Mouse (Mus musculus) intestine, embryonic 16.5 days (tissue): Measurements from ENCODE around the gene Upp2. TPM values are rescaled to one million over a fixed set of nuclear protein-coding genes. Genes with fewer than 3 reads are reported as not detected.

Source experiments
- ATAC-seq: fragments of 200-750 bp; cut with Nextera tagmentation; 2 replicates; pipeline ENCODE4 v1.8.0; 2017; ENCODE audit warnings: moderate TSS enrichment, moderate library complexity
- H3K27ac ChIP-seq: fragments of 300-500 bp; sonication (generic); 2 replicates; pipeline ENCODE4 v1.5.1; 2014; ENCODE audit warnings: mild to moderate bottlenecking, low read length
- H3K27me3 ChIP-seq: fragments of 300-500 bp; sonication (generic); replicated peaks from 2 replicates; pipeline ENCODE4 v1.6.1; 2014; ENCODE audit warnings: low read length, control low read depth, mixed read lengths; ENCODE audit not compliant: control insufficient read depth, insufficient read depth
- H3K36me3 ChIP-seq: fragments of 300-500 bp; sonication (generic); 2 replicates; pipeline ENCODE4 v1.6.1; 2014; ENCODE audit warnings: low read length, control low read depth; ENCODE audit not compliant: control insufficient read depth, insufficient read depth
- H3K4me1 ChIP-seq: fragments of 300-500 bp; sonication (generic); 2 replicates; pipeline ENCODE4 v1.6.1; 2014; ENCODE audit warnings: low read length, control low read depth, mixed read lengths; ENCODE audit not compliant: control insufficient read depth, insufficient read depth
- H3K4me2 ChIP-seq: fragments of 300-500 bp; sonication (generic); 2 replicates; pipeline ENCODE4 v1.6.1; 2014; ENCODE audit warnings: low read depth, low read length, control low read depth
- H3K4me3 ChIP-seq: fragments of 300-500 bp; sonication (generic); 2 replicates; pipeline ENCODE4 v1.5.1; 2014; ENCODE audit warnings: mild to moderate bottlenecking, low read length
- H3K9ac ChIP-seq: fragments of 300-500 bp; sonication (generic); 2 replicates; pipeline ENCODE4 v1.6.1; 2014; ENCODE audit warnings: low read depth, low read length
- H3K9me3 ChIP-seq: fragments of 300-500 bp; sonication (generic); 2 replicates; pipeline ENCODE4 v1.6.1; 2016; ENCODE audit warnings: low read length, control low read depth; ENCODE audit not compliant: control insufficient read depth
- WGBS: fragments of 180-500 bp; shearing (Covaris S2); extraction: QIAGEN DNeasy Blood & Tissue Kit; methylation state at CpG from one replicate; pipeline ENCODE4 v1.1.7; 2014; 5-methylcytosine and 5-hydroxymethylcytosine counted together
- polyA plus RNA-seq: library from polyadenylated mRNA; unstranded; fragments of >200 nt; fragmentation: Nextera tagmentation; extraction: Ambion mirVana; gene quantifications from 2 replicates; pipeline ENCODE4 v1.2.1, GENCODE M21; 2015

Gene Upp2
- polyA plus RNA-seq, 1 experiment from 2014 or later = 5.7 TPM

DNA sequence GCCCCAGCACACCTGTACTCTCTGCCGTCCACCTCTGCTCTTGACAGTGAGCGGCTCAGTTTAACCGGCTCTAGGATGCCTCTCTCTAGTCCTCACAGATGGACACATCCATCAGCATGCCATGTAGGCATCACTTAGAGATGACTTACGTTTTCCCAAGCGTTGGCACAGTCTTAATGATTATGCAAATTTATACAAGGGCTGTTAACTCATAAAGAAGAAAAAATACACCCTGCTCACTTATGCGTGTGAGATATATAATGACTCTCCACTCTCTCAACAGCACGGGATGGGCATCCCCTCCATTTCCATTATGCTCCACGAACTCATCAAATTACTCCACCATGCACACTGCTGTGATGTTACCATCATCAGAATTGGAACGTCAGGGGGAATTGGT, 206.7 kb downstream of the Upp2 start:
- no peak overlapping the region for H3K27ac ChIP-seq
- WGBS = 84% methylated on average over 9 of the region's 9 CpGs
- H3K4me1 ChIP-seq = 0 out of 2 replicates have a peak, but pooled peaks cover 2% of the 10 kb centered on the region
- no peak for ATAC-seq
- no peaks in the 10 kb centered on the region for H3K36me3 ChIP-seq
- H3K27me3 ChIP-seq = no peaks in the 10 kb centered on the region
- H3K4me3 ChIP-seq = no peak overlapping the region
- no peak overlapping the region for H3K4me2 ChIP-seq
- no peaks in the 10 kb centered on the region for H3K9me3 ChIP-seq
- H3K9ac ChIP-seq = no peak overlapping the region

DNA sequence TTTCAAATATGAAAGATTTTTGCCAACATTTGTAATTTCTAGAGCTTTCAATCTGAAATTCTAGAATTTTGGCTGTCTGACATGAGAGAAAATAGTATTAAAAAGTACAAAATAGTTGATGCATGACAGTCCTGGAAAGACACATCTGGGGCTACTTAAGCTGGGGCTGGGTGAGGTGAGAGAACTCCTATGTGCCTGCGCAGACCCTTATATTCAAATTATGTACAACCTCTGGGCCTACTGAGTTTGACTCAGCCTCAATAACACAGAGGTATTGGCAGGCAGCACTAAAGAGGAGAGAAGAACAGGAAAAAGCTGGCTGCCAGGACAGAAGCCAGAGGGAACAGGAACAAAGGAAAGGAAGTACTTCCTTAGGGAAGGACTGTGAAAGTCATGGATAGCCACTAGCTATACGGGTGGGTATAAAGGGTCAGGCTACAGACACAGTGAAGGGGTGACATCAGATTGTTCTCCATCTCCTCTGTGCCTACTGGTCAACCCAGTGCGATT, 211.9 kb downstream of the Upp2 start:
- Histone ChIP-seq H3K4me1 (no peaks in the 10 kb centered on the region), H3K4me3 (no peak overlapping the region), H3K27me3 (no peaks in the 10 kb centered on the region), H3K36me3 (no peaks in the 10 kb centered on the region), H3K27ac (no peak overlapping the region), H3K9me3 (no peaks in the 10 kb centered on the region), H3K9ac (no peak overlapping the region), H3K4me2 (no peak overlapping the region)
- 82% methylated on average over 3 of the region's 3 CpGs for WGBS
- ATAC-seq = no peak

DNA sequence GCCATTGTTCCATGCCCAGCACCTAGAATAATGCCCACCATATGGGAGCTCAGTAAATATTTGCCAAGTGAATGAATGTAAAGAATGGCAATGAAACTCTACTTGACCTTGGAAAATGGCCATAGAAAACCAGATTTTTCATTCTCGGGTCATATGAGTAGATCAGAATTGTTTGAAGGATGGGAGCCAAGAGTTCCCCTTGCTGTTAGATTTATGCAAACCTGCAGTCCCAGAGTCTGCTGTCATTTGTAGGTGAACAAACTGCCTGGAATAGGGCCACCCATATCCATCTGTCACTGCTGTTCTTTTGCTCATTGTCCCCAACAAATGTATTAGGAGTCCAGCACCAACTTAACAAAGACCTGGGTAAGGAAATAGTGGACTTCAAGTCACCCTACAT, 216.4 kb downstream of the Upp2 start:
- WGBS = 58% methylated on average over 1 of the region's 1 CpGs
- no peak for ATAC-seq
- Histone ChIP-seq H3K9me3 (no peaks in the 10 kb centered on the region), H3K27ac (no peak overlapping the region), H3K4me3 (no peak overlapping the region), H3K4me1 (no peaks in the 10 kb centered on the region), H3K36me3 (no peaks in the 10 kb centered on the region), H3K4me2 (no peak overlapping the region), H3K27me3 (no peaks in the 10 kb centered on the region), H3K9ac (no peak overlapping the region)

DNA sequence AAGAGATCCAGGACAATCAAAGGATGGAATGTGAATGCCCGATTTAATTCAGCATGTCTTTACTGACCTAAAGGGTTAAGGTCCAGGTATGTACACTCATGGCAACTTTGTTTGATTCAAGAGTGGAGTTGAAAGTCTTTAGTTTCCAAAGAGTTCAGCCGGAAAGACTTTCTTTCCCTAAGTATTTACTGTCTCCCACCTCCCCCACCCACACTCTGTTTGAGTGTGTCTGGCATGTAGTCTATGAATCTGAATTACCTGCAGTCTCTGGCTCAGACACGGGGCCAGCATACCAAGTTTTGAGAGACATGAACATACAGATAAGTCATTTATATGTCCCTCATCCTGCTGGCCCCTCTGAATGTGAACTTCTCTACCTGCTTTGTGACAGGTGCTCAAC, 219.1 kb downstream of the Upp2 start:
- H3K36me3 ChIP-seq = no peaks in the 10 kb centered on the region
- ATAC-seq = no peak
- WGBS = 42% methylated on average over 3 of the region's 3 CpGs

DNA sequence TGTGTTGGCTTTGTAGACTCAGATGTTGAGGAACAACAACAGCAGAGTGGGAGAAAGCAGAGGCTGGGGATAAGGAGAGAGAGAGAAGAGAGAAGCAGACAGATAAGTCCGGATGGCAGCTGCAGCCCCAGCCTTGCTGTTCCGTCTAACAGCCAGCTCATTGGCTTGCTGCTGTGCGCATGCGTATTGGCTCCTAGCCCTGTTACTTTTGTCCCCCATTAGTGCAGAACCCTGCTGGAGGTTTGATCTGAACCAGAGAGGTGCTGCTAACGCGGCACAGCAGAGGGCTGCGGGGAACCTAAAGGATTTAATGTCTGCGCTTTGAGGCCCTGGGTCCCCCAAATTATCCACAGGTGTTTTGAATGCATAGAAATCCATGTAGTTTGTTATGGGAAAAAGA, 219.6 kb downstream of the Upp2 start:
- 65% methylated on average over 8 of the region's 8 CpGs for WGBS

More for the DNA sequence above, 219.1 kb downstream of the Upp2 start:
- no peaks in the 10 kb centered on the region for H3K9me3 ChIP-seq
- no peak overlapping the region for H3K4me3 ChIP-seq
- no peaks in the 10 kb centered on the region for H3K4me1 ChIP-seq
- H3K27me3 ChIP-seq = no peaks in the 10 kb centered on the region
- H3K9ac ChIP-seq = no peak overlapping the region
- no peak overlapping the region for H3K4me2 ChIP-seq
- H3K27ac ChIP-seq = no peak overlapping the region

DNA sequence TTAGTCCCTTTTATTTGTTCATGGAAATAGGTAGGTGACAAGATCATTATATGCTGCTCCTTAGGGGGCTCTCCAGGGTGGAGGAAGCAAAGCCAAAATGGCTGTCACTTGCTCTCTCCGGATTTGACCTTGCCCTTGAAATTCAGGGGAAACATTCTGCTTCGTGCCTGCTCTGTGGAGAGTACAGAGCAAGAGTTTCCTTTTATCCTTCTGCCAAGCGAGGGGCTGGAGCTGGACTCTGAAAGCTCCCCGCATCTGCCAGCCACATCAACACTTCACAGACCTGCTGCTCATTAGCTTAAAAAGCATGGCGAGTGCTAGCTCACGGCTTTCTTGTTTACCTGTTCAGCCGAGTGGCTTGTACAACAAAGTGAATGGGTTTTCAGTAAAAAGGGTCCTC, 220.3 kb downstream of the Upp2 start:
- no peaks in the 10 kb centered on the region for H3K9me3 ChIP-seq
- no peak overlapping the region for H3K4me3 ChIP-seq
- H3K4me2 ChIP-seq = no peak overlapping the region
- no peak overlapping the region for H3K9ac ChIP-seq
- no peaks in the 10 kb centered on the region for H3K4me1 ChIP-seq
- WGBS = 55% methylated on average over 7 of the region's 7 CpGs
- ATAC-seq = no peak
- no peak overlapping the region for H3K27ac ChIP-seq
- H3K36me3 ChIP-seq = no peaks in the 10 kb centered on the region
- no peaks in the 10 kb centered on the region for H3K27me3 ChIP-seq

More for the DNA sequence above, 219.6 kb downstream of the Upp2 start:
- Histone ChIP-seq H3K9ac (no peak overlapping the region), H3K4me1 (no peaks in the 10 kb centered on the region), H3K4me2 (no peak overlapping the region), H3K4me3 (no peak overlapping the region), H3K36me3 (no peaks in the 10 kb centered on the region), H3K27me3 (no peaks in the 10 kb centered on the region), H3K27ac (no peak overlapping the region), H3K9me3 (no peaks in the 10 kb centered on the region)
- no peak for ATAC-seq

DNA sequence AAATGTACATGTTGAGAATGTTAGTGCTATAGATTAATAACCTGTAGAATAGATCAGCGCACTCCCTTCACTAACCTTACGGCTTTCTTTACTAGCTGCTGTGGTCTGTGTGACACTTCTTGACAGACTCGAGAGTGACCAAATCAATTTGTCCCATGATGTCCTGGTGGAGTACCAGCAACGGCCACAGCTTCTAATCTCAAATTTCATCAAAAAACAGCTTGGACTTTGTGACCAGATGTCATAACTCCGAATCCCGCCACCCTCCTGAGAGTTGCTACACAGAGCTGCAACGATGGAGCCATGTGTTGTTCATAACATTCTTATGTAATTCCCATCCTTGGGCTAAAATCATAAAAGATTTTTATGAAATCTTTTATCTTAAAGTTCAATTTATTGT, 222.8 kb downstream of the Upp2 start:
- Histone ChIP-seq H3K36me3 (no peaks in the 10 kb centered on the region), H3K4me2 (no peak overlapping the region), H3K9me3 (no peaks in the 10 kb centered on the region), H3K4me1 (no peaks in the 10 kb centered on the region), H3K27me3 (no peaks in the 10 kb centered on the region), H3K9ac (no peak overlapping the region), H3K4me3 (no peak overlapping the region), H3K27ac (no peak overlapping the region)
- no peak for ATAC-seq
- 85% methylated on average over 7 of the region's 7 CpGs for WGBS

DNA sequence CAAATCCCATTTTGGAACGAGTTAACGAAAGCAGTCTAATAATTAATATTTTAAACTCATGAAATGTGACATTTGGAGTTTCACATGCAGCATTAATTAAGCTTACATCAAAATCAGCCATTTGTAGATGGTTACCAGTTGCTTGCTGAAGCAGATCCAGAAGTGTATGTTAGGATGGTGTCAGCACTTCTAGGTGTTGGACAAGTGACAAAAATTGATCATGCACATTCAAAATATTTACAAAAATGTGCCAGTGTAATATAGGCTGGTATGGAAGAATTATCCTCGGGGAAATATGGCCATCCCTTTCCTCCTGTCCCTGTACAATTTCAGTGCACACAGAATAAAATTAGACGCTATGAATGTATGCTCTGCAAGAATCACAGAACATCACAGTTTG, 223.3 kb downstream of the Upp2 start:
- no peak overlapping the region for H3K27ac ChIP-seq
- no peak for ATAC-seq
- no peaks in the 10 kb centered on the region for H3K36me3 ChIP-seq
- H3K27me3 ChIP-seq = no peaks in the 10 kb centered on the region
- no peaks in the 10 kb centered on the region for H3K4me1 ChIP-seq
- no peak overlapping the region for H3K4me3 ChIP-seq
- 83% methylated on average over 4 of the region's 4 CpGs for WGBS
- no peak overlapping the region for H3K4me2 ChIP-seq
- H3K9ac ChIP-seq = no peak overlapping the region
- no peaks in the 10 kb centered on the region for H3K9me3 ChIP-seq

DNA sequence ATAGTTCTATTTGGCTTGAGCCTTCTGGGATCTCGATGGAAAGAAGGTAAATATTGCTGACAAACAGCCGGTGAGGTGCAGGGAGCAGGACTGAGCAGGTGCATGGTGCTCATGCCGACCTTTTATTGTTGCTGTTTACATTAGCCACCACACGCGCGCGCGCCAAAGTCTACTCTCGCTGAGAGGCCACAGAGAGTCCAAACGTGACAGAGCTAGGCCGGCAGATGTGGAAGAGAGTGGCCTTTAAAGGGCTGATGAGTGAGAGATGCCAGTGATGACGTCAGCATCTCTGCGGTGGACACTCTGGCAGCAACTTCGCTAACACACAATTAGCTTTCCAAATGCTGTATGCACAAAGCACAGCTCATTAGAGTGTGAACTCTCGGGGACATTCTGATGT, 227.4 kb downstream of the Upp2 start:
- Histone ChIP-seq H3K9ac (no peak overlapping the region), H3K4me2 (no peak overlapping the region), H3K4me1 (no peaks in the 10 kb centered on the region), H3K36me3 (no peaks in the 10 kb centered on the region), H3K9me3 (no peaks in the 10 kb centered on the region), H3K4me3 (no peak overlapping the region), H3K27ac (no peak overlapping the region), H3K27me3 (no peaks in the 10 kb centered on the region)
- ATAC-seq = peak; percentile 58; the same call in 1 of the 2 replicates
- 56% methylated on average over 15 of the region's 15 CpGs for WGBS

DNA sequence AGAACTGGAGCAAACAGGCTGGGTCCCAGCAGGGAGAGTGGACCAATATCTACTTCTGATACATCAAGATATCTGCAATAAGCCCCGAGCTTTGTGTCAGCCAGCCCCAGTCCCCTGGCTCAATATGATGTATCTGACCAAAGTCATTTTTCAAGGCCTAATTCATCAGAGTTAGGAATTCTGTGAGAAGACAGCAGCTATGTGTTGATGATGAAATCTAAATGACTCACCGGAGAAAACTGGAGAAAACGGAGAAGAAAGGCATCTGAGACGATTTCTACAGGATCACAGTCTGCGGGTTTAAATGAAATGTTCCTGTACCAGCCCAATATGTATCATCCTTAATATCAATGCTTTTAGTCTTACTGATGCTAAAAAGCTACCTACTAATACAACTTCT, 228.3 kb downstream of the Upp2 start:
- no peak overlapping the region for H3K27ac ChIP-seq
- no peak overlapping the region for H3K9ac ChIP-seq
- no peak for ATAC-seq
- 86% methylated on average over 5 of the region's 5 CpGs for WGBS
- H3K36me3 ChIP-seq = no peaks in the 10 kb centered on the region
- no peaks in the 10 kb centered on the region for H3K27me3 ChIP-seq
- H3K4me3 ChIP-seq = no peak overlapping the region
- no peaks in the 10 kb centered on the region for H3K4me1 ChIP-seq
- no peaks in the 10 kb centered on the region for H3K9me3 ChIP-seq
- H3K4me2 ChIP-seq = no peak overlapping the region
